Mouse (Mus musculus) lung, postnatal 25 days (tissue): ENCODE data around the gene Tenm2.

Experiments
- DNase-seq: peaks from one replicate; pipeline ENCODE4 v3.0.0; 2022; ENCODE audit warnings: low spot score

Tenm2 gene

DNA sequence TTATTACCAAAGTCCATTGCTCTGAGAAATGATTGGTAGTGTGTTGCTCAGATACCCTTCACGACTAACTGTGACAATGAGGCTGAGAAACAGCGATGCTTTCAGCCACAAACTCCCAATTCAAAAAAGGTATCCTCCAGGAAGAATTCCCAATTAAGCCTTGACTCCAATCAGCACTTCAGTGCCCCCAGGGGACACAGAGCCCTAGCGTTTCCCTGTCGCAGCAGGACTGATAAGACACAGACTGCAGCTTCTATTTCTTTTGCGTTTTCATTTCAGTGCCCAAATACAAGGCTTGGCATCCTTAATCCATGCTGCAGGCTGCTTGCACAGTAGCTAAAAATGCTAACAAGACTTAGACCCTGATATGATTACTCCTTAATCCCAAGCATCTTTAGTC, 1186.2 kb downstream of the Tenm2 start:
- no peak for DNase-seq

- DNase-seq: peak; percentile 43
These were observed 1190.0 kb downstream of the Tenm2 start for GRCm38 (mm10) chr11:36045681-36046276.

DNA sequence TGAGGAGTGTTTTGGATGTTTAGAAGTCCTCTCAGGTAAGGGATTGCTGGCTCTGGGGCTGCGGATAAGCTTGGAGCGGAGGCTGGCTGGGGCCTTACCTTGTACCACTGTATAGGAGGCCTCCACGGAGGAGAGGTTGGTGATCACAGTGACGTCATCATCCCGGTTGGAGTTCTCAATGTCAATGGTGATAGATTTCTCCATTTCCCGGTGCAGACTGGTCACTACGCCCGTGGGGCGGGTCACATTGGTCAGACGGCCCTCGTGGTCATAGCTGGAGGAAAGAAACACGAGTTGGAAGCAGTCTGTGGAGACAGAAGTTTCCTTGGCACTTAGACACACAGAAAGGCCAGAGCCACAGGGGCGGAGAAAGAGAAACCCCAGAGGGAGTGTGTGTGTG, 1194.4 kb downstream of the Tenm2 start:
- DNase-seq: no peak

DNA sequence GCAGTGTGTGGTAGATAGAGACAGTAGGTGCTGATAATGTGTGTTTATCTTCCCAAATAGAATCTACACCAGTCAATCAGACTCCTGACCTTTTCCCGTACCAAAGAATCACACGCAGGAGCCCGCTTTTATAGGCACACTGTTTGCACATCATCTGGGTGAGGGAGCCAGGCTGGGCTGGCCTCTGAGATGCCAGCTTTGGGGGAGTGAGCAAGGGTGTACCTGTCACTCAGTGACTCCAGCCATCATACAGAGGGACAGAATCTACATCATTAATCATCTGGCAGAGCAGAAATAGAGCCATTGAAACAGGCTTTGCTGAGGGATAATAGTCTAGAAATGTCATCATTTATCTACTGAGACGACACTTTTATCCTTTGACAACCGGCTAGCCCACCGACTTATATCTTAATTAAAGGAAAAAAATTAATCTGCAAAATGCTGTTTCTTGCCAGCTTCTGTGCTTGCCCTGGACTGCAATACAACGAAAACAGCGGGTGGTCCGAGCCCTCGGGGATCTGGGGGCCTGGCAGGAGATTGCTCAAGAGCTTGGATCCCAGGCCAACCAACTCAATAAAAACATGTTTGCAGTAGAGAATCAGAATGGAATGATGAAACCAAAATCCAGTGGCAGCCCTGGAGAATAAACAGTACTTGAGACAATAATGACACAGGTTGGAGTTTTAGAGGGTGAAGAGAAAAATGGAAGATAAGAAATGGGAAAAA, 1195.1 kb downstream of the Tenm2 start:
- no peak for DNase-seq

DNA sequence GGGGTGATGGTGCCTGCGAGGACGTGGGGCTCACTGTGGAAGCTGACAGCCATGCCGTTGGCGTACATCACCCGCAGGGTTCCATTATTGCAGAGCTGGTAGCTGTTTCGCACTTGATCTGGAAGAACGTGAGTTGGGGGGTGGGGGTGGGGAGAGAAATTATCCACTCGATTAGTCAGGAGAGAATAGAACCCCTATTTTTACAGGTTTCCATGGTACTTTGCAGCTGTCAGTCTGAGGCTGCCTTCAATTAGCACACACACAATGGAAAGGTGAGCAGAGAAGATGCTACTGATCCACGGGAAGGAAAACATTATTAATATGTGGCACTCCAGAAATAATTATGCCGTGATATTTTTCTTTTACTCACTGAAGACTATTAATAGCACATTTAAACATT, 1195.9 kb downstream of the Tenm2 start:
- no peak for DNase-seq

GRCm38 (mm10) chr11:36038386-36038785, 1197.4 kb downstream of the Tenm2 start:
- DNase-seq: no peak

DNA sequence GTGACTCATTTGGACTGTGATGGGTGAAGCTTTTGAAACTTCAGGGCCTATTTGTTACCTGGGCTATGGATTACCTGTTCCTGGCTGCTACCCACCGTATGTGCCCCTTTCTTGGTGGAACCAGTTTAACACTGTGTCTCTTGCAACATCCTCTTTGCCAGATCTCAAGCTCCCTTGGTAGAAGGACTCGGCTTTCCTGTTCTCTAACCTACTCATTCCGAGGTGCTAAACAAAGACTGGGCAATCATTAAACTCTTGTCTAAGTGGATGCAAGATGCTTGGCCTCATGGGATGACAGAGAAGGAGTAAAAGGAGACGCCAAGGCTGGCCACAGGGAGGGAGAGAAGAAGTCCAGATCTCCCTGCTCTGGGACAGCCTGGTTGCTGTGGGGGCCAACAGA, 1198.5 kb downstream of the Tenm2 start:
- peak; percentile 51 for DNase-seq

- DNase-seq: peak; percentile 89
These were observed 1199.6 kb downstream of the Tenm2 start for GRCm38 (mm10) chr11:36036061-36036695.

DNA sequence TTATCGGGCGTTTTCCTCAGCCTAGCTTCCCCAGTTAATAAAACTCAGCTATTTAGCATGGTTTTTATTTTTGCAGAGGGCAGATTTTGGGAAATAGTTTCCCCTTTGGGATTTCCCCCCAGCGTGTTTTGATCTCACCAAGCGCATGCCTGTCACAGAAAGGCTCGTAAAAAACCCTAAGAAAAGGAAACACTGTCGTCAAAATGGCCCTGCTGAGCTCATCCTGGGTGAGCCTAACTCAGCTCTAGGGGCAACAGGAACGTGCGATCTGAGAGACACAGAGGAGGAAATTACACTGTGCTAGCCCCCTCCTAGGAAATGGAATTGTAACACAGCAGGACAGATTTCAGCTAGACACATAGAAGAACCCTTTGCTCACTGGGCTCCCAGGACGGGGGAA, 1204.0 kb downstream of the Tenm2 start:
- DNase-seq: no peak

- DNase-seq: no peak
These were observed 1215.8 kb downstream of the Tenm2 start for GRCm38 (mm10) chr11:36020009-36020408.

GRCm38 (mm10) chr11:36013179-36013578, 1222.6 kb downstream of the Tenm2 start:
- DNase-seq: no peak

DNA sequence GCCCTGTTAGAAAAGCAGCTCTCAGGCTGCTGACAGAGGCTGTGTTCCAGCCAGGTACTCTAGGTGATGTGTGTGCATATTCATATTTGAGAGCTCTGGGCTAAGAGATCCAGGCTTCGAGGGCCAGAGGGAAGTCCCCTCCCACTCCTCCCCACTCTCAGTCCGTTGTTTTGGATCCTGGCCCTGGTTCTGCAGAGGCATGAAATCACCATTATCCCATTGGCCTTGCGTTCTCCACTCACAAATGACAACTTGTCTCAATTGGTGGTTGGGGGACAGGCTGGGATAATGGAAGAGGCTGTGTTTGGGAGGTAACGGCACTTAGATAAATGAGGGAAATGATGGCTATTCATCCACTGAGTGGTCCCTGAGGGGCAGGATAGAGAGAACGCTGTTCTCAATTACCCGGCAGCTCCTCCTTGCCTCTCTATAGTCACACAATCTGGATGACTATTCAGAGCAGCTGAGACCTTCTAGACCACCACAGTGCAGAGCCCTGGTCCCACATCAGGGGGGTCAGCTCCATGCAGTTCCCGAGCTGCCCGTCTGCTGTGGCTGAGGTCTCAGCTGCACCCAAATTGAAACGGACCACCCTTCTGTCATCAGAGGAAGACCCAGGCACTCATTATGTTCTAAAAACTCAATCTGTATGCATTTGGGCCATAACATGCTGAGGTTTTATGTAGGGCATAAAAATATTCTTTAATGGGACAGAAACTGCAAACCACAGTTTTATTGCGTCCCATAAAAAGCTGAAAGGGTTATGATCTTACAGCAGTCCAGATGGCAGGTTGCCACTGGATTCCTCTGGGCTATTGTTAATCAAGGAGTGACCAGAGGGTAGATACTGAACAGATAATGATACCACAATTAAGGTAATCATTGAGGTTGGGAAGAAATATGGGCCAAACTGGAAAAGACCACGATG, 1226.2 kb downstream of the Tenm2 start:
- no peak for DNase-seq

GRCm38 (mm10) chr11:36002900-36003299, 1232.9 kb downstream of the Tenm2 start:
- no peak for DNase-seq

- peak; percentile 90 for DNase-seq
These were observed 1234.3 kb downstream of the Tenm2 start for GRCm38 (mm10) chr11:36001282-36001970.

DNA sequence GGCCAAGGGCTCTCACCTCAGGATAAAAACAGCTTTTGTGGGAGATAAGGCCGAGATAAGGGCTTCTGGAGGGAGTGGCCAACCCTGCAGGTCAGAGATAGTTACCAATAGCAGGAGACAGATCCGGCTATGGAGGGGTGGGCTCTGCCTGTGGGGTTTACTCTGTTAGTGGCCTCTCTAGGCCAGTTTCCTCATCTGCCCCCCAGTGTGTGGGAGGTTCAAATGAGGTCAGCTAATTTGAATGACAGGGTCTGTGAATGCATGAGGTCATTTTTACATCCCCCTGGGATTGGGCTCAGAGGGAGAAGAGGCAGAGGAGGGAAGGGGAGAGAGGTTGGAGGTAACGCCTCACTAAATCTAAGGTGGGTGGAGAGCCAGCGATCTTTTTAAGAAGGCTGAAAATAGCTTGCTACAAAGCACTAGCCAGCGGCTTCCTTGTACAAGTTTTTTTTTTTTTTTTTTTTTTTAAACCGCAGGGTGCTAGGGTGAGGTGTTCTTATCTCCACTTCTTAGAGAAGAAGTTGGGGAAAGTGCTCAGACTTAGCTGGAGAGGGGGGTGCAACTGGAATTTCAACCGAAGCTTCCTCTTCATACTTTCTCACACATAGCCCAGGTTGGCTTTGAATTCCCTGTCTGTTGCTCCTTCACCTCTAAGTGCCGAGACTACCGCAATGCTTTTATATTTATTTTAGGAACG, 1235.0 kb downstream of the Tenm2 start:
- DNase-seq: no peak

GRCm38 (mm10) chr11:36000038-36000437, 1235.7 kb downstream of the Tenm2 start:
- no peak for DNase-seq

DNA sequence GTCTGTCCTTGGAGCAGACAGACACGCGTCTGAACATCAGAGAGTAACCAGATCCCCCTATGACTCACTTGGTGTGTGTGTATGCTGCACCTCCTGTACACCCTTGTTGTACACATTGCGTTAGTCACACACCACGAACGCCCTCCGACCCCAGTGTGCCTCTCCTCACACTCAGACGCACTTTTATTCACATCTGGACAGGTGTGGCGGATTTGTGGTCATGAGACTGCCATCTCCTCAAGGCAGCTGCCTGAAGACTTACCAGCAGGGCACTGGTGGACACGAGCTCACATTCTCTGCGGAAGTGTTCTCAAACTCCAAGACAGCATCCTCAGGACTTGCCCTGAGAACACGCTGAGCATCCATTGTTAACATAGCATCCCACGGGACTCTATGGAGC, 1237.7 kb downstream of the Tenm2 start:
- DNase-seq: no peak

GRCm38 (mm10) chr11:35995310-35995709, 1240.5 kb downstream of the Tenm2 start:
- DNase-seq: no peak

GRCm38 (mm10) chr11:35991846-35992245, 1243.9 kb downstream of the Tenm2 start:
- no peak for DNase-seq

DNA sequence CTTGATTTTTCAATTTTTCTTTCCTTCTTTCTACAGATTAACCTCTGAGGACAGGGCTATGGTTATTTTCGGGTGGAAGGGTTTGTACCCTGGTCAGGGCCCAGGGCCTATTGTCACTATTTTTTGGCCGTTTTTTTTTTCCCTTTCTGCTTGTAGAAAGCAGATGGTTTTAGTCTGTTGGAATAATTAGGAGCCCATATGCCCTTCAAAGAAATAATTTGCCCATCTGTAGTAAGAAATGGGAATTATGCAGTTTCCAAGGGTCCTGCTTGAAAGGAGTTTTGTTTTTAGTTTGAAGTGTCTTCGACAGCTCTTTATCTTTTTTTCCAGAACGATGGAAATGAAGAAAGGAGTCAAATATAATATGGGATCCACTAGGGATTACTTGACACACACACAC, 1245.8 kb downstream of the Tenm2 start:
- no peak for DNase-seq

GRCm38 (mm10) chr11:35985841-35986393, 1249.8 kb downstream of the Tenm2 start:
- DNase-seq: peak; percentile 58
